Mouse (Mus musculus): ENCODE results near the gene Ltbp2. TPM values are rescaled to one million over a fixed set of nuclear protein-coding genes. Genes with fewer than 3 reads are reported as not detected.

The Ltbp2 gene
- total RNA-seq, 1 experiment from 2014 or later = not detected

DNA sequence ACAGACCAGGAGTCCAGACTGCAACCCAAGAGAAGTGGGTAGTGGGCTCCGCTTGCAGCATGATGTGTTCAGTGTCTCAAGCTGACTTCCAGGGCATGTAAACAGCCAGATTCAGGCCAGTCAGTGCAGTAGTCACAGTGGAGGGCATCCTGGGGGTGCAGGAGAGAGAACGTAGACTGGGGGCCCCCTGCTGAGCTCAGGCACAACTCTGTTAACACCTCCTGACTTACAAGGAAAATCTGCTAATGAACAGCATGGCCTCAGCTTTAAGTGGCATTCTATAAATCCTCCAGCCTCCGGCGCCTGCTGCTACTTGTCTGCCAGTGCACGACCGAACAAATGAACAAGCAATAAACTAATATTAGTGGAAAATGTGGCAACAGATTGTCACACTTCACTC lies 33.6 kb downstream of the Ltbp2 start:
- ATAC-seq (replicated peaks; ENCODE audit: low read depth, poor library complexity, severe bottlenecking) = no peak

DNA sequence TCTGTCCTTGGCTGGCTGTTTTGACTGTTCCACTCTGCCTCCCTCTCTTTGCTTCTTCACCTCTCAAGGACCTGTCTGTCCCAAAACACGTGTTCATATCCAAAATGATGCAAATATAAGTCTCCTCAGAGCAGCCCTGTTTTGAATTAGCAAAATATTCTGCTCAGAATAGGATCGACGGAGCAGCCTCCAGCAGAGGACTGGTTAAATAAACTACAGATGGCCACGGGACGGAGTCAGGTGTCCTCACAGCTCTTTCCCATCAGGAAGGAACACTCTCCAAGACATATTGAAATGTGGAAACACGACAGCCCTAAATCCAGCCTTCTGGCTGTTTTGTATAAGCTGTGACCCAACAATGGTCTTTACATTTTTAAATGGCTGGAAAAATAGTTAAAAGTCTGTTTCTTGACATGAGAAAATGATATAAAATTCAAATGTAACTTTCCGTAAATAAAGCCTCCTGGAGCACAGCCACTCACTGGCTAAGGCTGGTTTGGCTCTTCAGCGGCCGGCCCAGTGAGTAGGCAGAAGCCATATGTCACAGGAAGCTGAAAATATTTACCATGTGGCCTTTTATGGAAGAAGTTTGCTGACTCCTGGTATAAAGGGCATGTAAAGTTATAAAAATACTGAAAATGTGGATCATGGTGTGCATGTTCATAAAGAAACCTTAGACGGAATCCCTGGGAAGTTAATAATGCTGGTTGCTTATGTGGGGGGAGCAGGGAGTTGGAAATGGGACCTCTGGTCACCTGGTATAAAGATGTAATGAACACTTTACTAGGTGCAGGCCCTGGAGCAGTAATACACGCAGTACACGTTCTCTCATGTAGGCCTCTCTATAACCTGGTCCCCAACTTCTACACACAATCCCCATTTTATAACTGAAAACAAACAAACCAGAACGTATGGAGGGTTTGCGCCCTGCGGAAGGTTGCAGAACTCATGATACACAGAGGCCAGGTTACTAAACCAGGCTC lies 34.9 kb downstream of the Ltbp2 start:
- no peak for ATAC-seq (replicated peaks; ENCODE audit: low read depth, poor library complexity, severe bottlenecking)

GRCm38 (mm10) chr12:84840734-84841133 lies 35.6 kb downstream of the Ltbp2 start:
- no peak for ATAC-seq (replicated peaks; ENCODE audit: low read depth, poor library complexity, severe bottlenecking)

GRCm38 (mm10) chr12:84839965-84840364 lies 36.4 kb downstream of the Ltbp2 start:
- no peak for ATAC-seq (replicated peaks; ENCODE audit: low read depth, poor library complexity, severe bottlenecking)

DNA sequence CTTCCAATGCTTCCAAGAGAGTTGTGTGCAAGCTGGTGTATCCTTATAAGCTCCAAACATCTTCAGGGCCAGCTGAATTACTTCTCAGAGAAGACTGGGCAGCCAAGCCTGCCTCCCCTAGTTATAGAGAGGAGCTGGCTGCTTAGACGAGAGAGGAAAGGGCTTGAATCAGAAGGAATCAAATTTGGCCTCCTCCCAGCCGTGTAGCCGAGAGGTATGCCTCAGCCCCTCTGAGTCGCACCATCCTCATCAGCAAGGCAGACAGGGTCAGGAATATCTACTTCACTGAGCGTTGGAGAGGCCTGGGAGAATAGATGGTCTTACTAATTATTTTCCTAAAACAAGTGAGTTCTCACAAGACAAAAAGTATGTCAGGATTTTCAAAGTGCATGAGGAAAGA lies 40.7 kb downstream of the Ltbp2 start:
- no peak for ATAC-seq (replicated peaks; ENCODE audit: low read depth, poor library complexity, severe bottlenecking)

DNA sequence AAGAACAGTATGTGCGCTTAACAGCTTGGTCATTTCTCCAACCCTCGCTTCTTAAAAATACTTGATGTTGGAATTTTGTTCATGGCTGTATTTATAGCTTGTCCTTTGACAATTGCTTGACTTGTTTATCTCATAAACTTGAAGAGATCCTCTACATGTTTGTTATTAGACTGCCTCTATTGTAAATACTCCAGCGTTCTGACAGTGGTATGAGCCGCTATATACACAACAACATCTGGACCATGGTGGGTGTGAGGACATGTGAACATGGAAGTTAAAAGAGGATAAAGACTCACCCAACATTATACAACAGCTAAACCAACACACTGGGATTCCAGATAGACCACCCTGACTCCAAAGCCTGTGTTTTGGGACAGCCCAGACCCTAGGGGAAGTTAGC lies 41.6 kb downstream of the Ltbp2 start:
- ATAC-seq (replicated peaks; ENCODE audit: low read depth, poor library complexity, severe bottlenecking) = no peak

- ATAC-seq (replicated peaks; ENCODE audit: low read depth, poor library complexity, severe bottlenecking) = no peak
These were observed 44.7 kb downstream of the Ltbp2 start for GRCm38 (mm10) chr12:84831648-84832047.

DNA sequence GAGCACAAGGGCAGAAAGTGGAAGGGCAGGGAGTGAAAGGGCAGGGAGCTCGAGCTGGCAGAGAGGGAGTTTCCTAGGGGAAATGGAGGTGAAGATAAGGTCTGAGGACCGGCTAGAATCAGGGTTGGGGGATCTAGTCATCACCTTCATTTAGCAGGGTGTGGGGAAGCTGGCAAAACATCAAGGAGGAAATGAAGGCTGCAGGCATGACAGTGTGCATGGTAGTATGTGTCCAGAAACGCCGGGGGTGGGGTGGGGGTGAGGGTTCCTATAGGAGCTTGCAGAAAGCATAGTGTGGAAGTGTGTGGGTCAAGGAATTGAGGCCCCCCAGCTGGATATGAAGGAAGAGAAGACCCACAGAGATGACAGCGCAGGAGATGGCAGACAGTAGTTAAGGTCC lies 45.2 kb downstream of the Ltbp2 start:
- no peak for ATAC-seq (replicated peaks; ENCODE audit: low read depth, poor library complexity, severe bottlenecking)

GRCm38 (mm10) chr12:84830438-84830837 lies 45.9 kb downstream of the Ltbp2 start:
- no peak for ATAC-seq (replicated peaks; ENCODE audit: low read depth, poor library complexity, severe bottlenecking)

- ATAC-seq (replicated peaks; ENCODE audit: low read depth, poor library complexity, severe bottlenecking) = no peak
These were observed 46.4 kb downstream of the Ltbp2 start for GRCm38 (mm10) chr12:84829913-84830312.

GRCm38 (mm10) chr12:84829109-84829724 lies 47.1 kb downstream of the Ltbp2 start:
- no peak for ATAC-seq (replicated peaks; ENCODE audit: low read depth, poor library complexity, severe bottlenecking)

- ATAC-seq (replicated peaks; ENCODE audit: low read depth, poor library complexity, severe bottlenecking) = no peak
These were observed 48.9 kb downstream of the Ltbp2 start for GRCm38 (mm10) chr12:84827384-84827933.

- ATAC-seq (replicated peaks; ENCODE audit: low read depth, poor library complexity, severe bottlenecking) = no peak
These were observed 52.1 kb downstream of the Ltbp2 start for GRCm38 (mm10) chr12:84824203-84824602.

DNA sequence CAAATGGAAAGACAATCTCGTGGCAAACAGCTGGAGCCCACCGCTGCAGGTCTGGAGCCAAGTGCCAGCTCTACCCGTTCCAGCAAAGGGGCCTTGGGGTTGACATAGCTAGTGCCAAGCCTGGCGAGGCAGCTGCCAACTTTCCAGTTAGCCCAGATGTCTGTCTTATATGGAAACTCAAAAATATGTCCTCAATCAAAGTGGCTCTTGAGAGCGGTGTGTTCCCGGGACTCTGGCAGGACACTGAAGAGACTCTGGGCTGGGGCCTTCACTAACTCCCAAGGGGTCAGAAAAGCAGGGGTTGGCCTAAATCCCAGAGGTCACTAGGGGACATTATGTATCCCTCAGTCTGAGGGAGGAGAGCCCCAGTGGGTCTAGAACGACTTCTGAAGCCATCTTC lies 52.7 kb downstream of the Ltbp2 start:
- no peak for ATAC-seq (replicated peaks; ENCODE audit: low read depth, poor library complexity, severe bottlenecking)

DNA sequence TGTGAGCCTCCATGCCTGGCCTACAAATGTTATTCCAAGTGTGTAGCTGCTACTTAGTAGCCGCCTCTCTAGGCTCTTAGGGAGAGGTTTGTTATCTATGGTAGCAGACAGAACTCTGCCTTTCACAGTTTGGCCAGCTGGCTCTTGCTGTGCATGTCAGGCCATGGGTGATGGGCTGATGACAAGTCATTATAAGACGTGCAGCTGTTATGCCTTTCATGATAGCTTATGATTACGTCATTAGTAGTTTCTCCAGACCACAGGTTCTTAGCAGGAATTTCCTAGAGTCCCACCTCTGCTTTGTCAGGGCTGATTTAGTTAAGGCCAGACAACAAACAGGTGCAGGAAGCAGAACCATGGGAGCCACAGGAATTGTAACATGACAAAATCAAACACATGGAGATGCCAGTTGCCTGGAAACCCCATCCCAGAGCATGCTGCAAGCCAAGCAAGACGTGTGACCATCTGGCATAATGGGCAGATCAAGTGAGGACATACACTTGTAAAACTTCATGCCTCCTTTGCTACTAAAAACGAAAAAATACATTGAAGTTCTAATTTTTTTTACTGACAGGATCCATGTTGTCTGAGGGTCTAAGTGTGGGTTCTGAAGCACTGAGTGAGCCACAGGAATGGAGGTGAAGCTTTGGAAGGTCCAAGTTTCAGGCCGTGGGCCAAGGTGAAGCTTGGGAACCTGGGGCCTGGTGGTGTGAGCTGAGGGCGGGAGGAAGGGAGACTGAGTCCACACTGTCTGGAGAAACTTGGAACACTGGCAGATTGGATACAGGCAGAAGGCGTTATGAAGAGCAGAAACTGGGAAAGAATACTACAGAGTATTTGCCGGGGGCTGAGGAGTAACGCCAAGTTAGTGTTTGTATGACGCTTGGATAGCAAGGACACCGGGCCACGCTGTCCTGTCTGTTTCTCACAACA lies 56.8 kb downstream of the Ltbp2 start:
- ATAC-seq (replicated peaks; ENCODE audit: low read depth, poor library complexity, severe bottlenecking) = peak; percentile 80

- ATAC-seq (replicated peaks; ENCODE audit: low read depth, poor library complexity, severe bottlenecking) = no peak
These were observed 57.8 kb downstream of the Ltbp2 start for GRCm38 (mm10) chr12:84818496-84818895.

DNA sequence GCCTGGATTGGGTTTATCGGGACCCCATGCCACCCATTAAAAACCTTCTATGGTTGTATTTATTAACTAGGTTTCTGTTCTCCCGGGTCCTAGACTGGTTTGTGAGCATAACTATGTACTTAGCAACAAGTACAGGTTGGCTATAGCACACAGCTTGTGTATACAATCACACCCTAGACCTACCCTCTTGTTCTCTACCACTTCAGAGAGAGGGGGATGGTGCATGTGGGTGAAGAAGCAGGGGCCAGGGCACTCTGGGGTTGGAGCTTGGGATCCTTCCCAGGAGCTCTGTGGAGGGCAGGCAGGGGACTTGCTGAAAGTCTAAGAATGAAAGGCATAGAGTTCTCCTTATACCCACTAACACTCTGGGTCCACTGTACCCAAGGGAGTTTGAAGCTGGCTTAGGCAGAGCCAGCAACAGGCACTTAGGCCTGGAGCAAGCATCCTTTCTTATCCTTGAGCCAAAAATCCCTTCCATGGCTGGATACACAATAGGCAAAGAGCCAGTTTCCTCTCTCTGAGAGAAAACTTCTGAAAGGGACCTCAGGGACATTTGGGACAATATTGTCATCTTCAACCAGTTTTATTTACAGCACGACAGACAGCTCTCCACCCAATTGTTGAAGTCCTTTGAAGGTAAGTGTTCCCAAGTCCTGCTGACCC lies 61.5 kb downstream of the Ltbp2 start:
- ATAC-seq (replicated peaks; ENCODE audit: low read depth, poor library complexity, severe bottlenecking) = no peak

DNA sequence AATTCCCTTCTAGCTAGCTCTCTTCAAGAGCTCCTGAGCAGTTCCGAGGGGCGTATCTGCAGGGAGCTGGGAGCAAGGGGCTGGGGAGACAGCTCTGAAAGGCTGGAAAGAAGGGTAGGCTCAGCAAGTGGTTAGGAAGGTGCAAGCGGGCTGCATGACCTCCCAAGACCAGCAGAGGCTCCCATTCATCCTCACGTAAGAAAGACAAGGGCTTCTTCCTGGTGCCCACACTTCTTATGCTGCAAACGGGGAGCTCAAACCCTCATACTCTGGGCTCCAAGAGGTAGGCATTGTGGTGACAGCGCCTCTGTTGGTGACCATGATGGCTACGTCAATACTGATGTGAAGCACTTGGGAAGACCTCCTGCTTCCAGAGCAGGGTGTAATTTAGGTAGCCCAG lies 62.6 kb downstream of the Ltbp2 start:
- ATAC-seq (replicated peaks; ENCODE audit: low read depth, poor library complexity, severe bottlenecking) = peak; percentile 54; the same call in 1 of the 2 replicates

- no peak for ATAC-seq (replicated peaks; ENCODE audit: low read depth, poor library complexity, severe bottlenecking)
These were observed 64.3 kb downstream of the Ltbp2 start for GRCm38 (mm10) chr12:84812004-84812403.

DNA sequence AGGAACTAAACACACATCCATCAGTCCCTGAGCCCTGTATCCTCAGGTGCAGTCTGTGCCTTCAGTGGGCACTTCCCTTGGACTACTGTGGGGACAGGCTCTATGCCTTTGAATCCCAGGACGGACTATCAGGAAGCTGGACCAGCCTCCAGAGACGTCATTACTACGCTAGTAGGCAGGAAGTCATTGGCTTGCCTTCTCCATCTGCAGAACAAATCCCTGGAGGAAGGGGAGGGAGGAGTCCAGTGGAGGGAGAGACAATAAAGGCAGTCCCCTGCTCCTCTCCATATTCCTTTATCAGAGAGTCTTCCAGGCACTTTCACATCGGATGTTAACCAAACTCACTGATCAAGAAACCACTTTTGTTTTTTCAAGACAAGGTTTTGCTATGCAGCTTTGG lies 64.8 kb downstream of the Ltbp2 start:
- no peak for ATAC-seq (replicated peaks; ENCODE audit: low read depth, poor library complexity, severe bottlenecking)
